24 mouse cellular contexts compared by ENCODE assay signal in the genomic region with DNA sequence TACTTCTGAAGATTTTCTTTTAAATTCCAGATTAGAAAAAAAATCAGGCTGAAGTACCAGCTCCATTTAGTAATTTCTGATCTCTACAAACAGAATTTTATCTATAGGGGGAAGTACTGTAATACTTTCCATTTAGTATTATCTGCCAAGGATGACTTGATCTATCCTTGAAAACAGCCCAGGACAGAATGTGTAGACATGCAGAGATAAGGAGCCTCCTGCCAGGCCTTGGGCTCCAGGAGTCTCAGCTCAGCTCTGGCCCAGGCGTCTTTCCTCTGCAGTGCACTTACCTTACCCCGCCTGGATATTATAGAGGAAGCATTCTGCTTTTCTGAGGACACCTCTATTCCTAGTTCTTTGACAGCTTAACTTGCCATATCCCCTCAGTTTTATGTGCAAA. TPM values are rescaled to one million over a fixed set of nuclear protein-coding genes. Genes with fewer than 3 reads are reported as not detected.
A peak's percentile ranks its signal among the peaks of the same experiment; 100 is the strongest.
DNase-seq lines count a peak whose midpoint lies in the region; ATAC-seq and TF ChIP-seq lines count a peak whose summit lies in the region.
"Had no signal": no experiment of that assay in that cellular context is flagged by ENCODE, and none has a peak within 500 bp of the region (broad histone marks: within the 10 kb centered on the region; RNA-seq: fewer than 3 reads in every experiment).

No protein-coding gene starts in this region.

- no peak overlapping the region for H3K9ac ChIP-seq in heart, postnatal 0 days (replicated peaks; ENCODE audit: low read depth, low read length)
- H3K9ac ChIP-seq in MEL (ENCODE audit: control insufficient read depth, low read depth, low read length, poor library complexity, severe bottlenecking), result no peak overlapping the region
- H3K9ac ChIP-seq in liver, embryonic 13.5 days, result no peak overlapping the region
- H3K9ac ChIP-seq: forebrain, postnatal 0 days; kidney, embryonic 15.5 days; limb, embryonic 12.5 days; lung, embryonic 15.5 days; midbrain, embryonic 12.5 days; neural tube, embryonic 12.5 days had no signal

- WGBS in heart, postnatal 0 days, result 69% methylated on average over 2 of the region's 2 CpGs
- WGBS in liver, embryonic 13.5 days (ENCODE audit: insufficient replicate concordance), result 36% methylated on average over 2 of the region's 2 CpGs

- no peak for ATAC-seq in heart, postnatal 0 days (ENCODE audit: insufficient read depth, low read depth)
- peak; percentile 85 for ATAC-seq in liver, embryonic 13.5 days (ENCODE audit: low read depth)
- ATAC-seq: forebrain, postnatal 0 days; hindbrain, embryonic 16.5 days; intestine, postnatal 0 days had no signal

- H3K4me2 ChIP-seq in heart, postnatal 0 days (ENCODE audit: low read depth, low read length), result no peak overlapping the region
- H3K4me2 ChIP-seq in liver, embryonic 13.5 days, result no peak overlapping the region
- H3K4me2 ChIP-seq: kidney, embryonic 15.5 days; limb, embryonic 12.5 days; lung, embryonic 15.5 days; midbrain, embryonic 12.5 days; neural tube, embryonic 12.5 days had no signal

- no peak for TF ChIP-seq CTCF in heart, postnatal 0 days (IDR thresholded peaks at IDR 0.05; ENCODE audit: low read depth)
- TF ChIP-seq CTCF in MEL (IDR thresholded peaks at IDR 0.05 in 2 of 3, conservative IDR thresholded peaks at IDR 0.05 in 1 of 3; ENCODE audit: control insufficient read depth in 1 of 3, insufficient read depth in 1 of 3, low read depth in 2 of 3, low read length in 3 of 3, poor library complexity in 1 of 3, severe bottlenecking in 1 of 3), result no peak

- no peak for TF ChIP-seq RAD21 in MEL (IDR thresholded peaks at IDR 0.05; ENCODE audit: low read depth, low read length)

- H3K27ac ChIP-seq in heart, postnatal 0 days (ENCODE audit: low read depth), result peak overlapping the region; percentile 36; the same call in 1 of the 2 replicates
- H3K27ac ChIP-seq in MEL (ENCODE audit: control insufficient read depth, low read depth, low read length), result no peak overlapping the region
- no peak overlapping the region for H3K27ac ChIP-seq in liver, embryonic 13.5 days
- H3K27ac ChIP-seq: forebrain, embryonic 10.5 days; kidney, embryonic 15.5 days; limb, embryonic 12.5 days; lung, embryonic 15.5 days; midbrain, embryonic 12.5 days; neural tube, embryonic 12.5 days had no signal

- H3K27me3 ChIP-seq in heart, postnatal 0 days (ENCODE audit: control insufficient read depth, insufficient read depth, low read length), result no peaks in the 10 kb centered on the region
- no peaks in the 10 kb centered on the region for H3K27me3 ChIP-seq in MEL (ENCODE audit: control insufficient read depth in 1 of 2, insufficient read depth in 2 of 2, low read length in 2 of 2)
- no peaks in the 10 kb centered on the region for H3K27me3 ChIP-seq in liver, embryonic 13.5 days
- H3K27me3 ChIP-seq: CH12.LX; kidney, embryonic 15.5 days; limb, embryonic 12.5 days; lung, embryonic 15.5 days; midbrain, embryonic 12.5 days; neural tube, embryonic 12.5 days had no signal

- H3K4me3 ChIP-seq in heart, postnatal 0 days (ENCODE audit: low read depth, low read length), result no peak overlapping the region
- no peak overlapping the region for H3K4me3 ChIP-seq in MEL (ENCODE audit: control insufficient read depth in 1 of 2, insufficient read depth in 1 of 2, low read depth in 2 of 2, low read length in 2 of 2)
- no peak overlapping the region for H3K4me3 ChIP-seq in liver, embryonic 13.5 days (replicated peaks)
- H3K4me3 ChIP-seq: forebrain, embryonic 10.5 days; kidney, embryonic 15.5 days; limb, embryonic 12.5 days; lung, embryonic 15.5 days; midbrain, embryonic 12.5 days; neural tube, embryonic 12.5 days had no signal

- TF ChIP-seq POLR2A in MEL (IDR thresholded peaks at IDR 0.05; ENCODE audit: control insufficient read depth in 1 of 2, insufficient read depth in 1 of 2, low read depth in 1 of 2, low read length in 2 of 2, poor library complexity in 1 of 2), result no peak

- H3K79me2 ChIP-seq in MEL (ENCODE audit: control insufficient read depth, insufficient read depth, low read length, poor library complexity), result no peaks in the 10 kb centered on the region

- no peaks in the 10 kb centered on the region for H3K36me3 ChIP-seq in heart, postnatal 0 days (replicated peaks; ENCODE audit: control insufficient read depth, insufficient read depth, low read length)
- peaks cover 0 to 4% of the 10 kb centered on the region in 2 experiments; a peak in 2 of 4 replicates for H3K36me3 ChIP-seq in MEL (ENCODE audit: control insufficient read depth in 1 of 2, insufficient read depth in 2 of 2, low read length in 2 of 2)
- H3K36me3 ChIP-seq in liver, embryonic 13.5 days, result no peaks in the 10 kb centered on the region
- H3K36me3 ChIP-seq: forebrain, embryonic 10.5 days; kidney, embryonic 15.5 days; limb, embryonic 12.5 days; lung, embryonic 15.5 days; midbrain, embryonic 12.5 days; neural tube, embryonic 12.5 days had no signal

- no peak for TF ChIP-seq EP300 in heart, postnatal 0 days (IDR thresholded peaks at IDR 0.05; ENCODE audit: low read depth)
- TF ChIP-seq EP300 in MEL (IDR thresholded peaks at IDR 0.05; ENCODE audit: low read depth in 1 of 2, low read length in 2 of 2), result peak in 1 of 2 experiments; percentile 19; a peak in 1 of 4 replicates

- DNase-seq in adrenal gland, postnatal 14 days, result peak; percentile 27
- no peak for DNase-seq in adrenal gland, postnatal 4 days (ENCODE audit: low spot score in 2 of 2)
- DNase-seq in heart, postnatal 0 days (ENCODE audit: low spot score), result no peak
- DNase-seq in heart, adult 18-20 months, result no peak
- DNase-seq in MEL (ENCODE audit: low read depth, low spot score), result peak; percentile 17
- DNase-seq in liver, embryonic 13.5 days, result no peak
- no peak for DNase-seq in right cerebral cortex, postnatal 25 days
- DNase-seq in right cerebral cortex, adult 2 months (ENCODE audit: low spot score in 2 of 2), result no peak
- DNase-seq: cerebellum, adult 18-20 months; cerebellum, postnatal 25 days; forebrain, postnatal 0 days; kidney, postnatal 4 days; lung, postnatal 4 days; right cerebral cortex, postnatal 14 days; thymus, postnatal 36 days had no signal

- H3K4me1 ChIP-seq in heart, postnatal 0 days (ENCODE audit: control insufficient read depth, insufficient read depth), result peaks cover 36% of the 10 kb centered on the region
- H3K4me1 ChIP-seq in MEL (ENCODE audit: control insufficient read depth in 1 of 2, insufficient read depth in 2 of 2, low read length in 2 of 2), result no peaks in the 10 kb centered on the region
- peaks cover 21% of the 10 kb centered on the region for H3K4me1 ChIP-seq in liver, embryonic 13.5 days (replicated peaks)
- H3K4me1 ChIP-seq: kidney, embryonic 15.5 days; midbrain, embryonic 12.5 days; neural tube, embryonic 12.5 days had no signal

- no peaks in the 10 kb centered on the region for H3K9me3 ChIP-seq in heart, postnatal 0 days (replicated peaks; ENCODE audit: control insufficient read depth, low read length)
- H3K9me3 ChIP-seq in MEL (replicated peaks; ENCODE audit: insufficient read depth, low read length), result no peaks in the 10 kb centered on the region
- no peaks in the 10 kb centered on the region for H3K9me3 ChIP-seq in liver, embryonic 13.5 days (replicated peaks)
- H3K9me3 ChIP-seq: forebrain, embryonic 10.5 days; kidney, embryonic 15.5 days; limb, embryonic 12.5 days; lung, embryonic 15.5 days; midbrain, embryonic 12.5 days; neural tube, embryonic 12.5 days had no signal

TF ChIP-seq in MEL, 35 proteins besides CTCF, POLR2A, EP300 and RAD21:
- TF ChIP-seq CHD2 (IDR thresholded peaks at IDR 0.05; ENCODE audit: low read length) (no peak), GATA1 (IDR thresholded peaks at IDR 0.05; ENCODE audit: low read depth, low read length) (peak; percentile 58)

RNA-seq across cellular contexts. Expression of a gene that starts 59.4 kb away (rescaled TPM):
- total RNA-seq in adrenal gland, postnatal 14 days (2021), result 43.2 and 53.7 TPM in 2 replicates
- total RNA-seq in adrenal gland, postnatal 4 days (2021), result 10 to 100 TPM; 80.2 to 88.7 TPM
- total RNA-seq in heart, postnatal 0 days (2014; rRNA removed; ENCODE audit: low replicate concordance), result 66.9 and 69.0 TPM in 2 replicates
- polyA plus RNA-seq in heart, postnatal 0 days (2015; fragmentation: Nextera tagmentation; extraction: Ambion mirVana), result 81.9 and 84.3 TPM in 2 replicates
- total RNA-seq in heart, adult 18-20 months (2021), result 10 to 100 TPM; 53.4 to 56.5 TPM
- total RNA-seq in MEL (2012; rRNA removed), result not detected in 2 replicates
- not detected for polyA plus RNA-seq in MEL (2012; ENCODE audit: insufficient read depth in 1 of 2, insufficient read length in 2 of 2, low read depth in 1 of 2, low replicate concordance in 2 of 2, missing spikeins in 1 of 2)
- polyA plus RNA-seq in liver, embryonic 13.5 days (2015; fragmentation: Nextera tagmentation; extraction: Ambion mirVana), result 15.4 and 21.7 TPM in 2 replicates

Comparison
In these comparisons a context has a peak if more than half of its experiments do, and no peak if none do; other contexts are left out.
1. DNase-seq: peak in adrenal gland, postnatal 14 days (single experiment) and MEL (single experiment); none in adrenal gland, postnatal 4 days (0 of 2), heart, postnatal 0 days (single experiment), heart, adult 18-20 months (0 of 2), liver, embryonic 13.5 days (single experiment), right cerebral cortex, postnatal 25 days (single experiment) and right cerebral cortex, adult 2 months (0 of 2).
2. RNA of a gene that starts 59.4 kb away (total RNA-seq): 80.2 to 88.7 TPM in adrenal gland, postnatal 4 days, 66.9 to 69.0 TPM in heart, postnatal 0 days, 53.4 to 56.5 TPM in heart, adult 18-20 months and 43.2 to 53.7 TPM in adrenal gland, postnatal 14 days; not detected in MEL; every median in the first group is over 10 times any median in the second.